Mouse (Mus musculus) ES-Bruce4 (cell line): ENCODE data around the gene Skint8.

Source experiments
- CTCF ChIP-seq: IDR thresholded peaks from one replicate; pipeline ENCODE4 v1.8.1; 2011; ENCODE audit warnings: low read depth, low read length
- POLR2A ChIP-seq: IDR thresholded peaks from one replicate; pipeline ENCODE4 v1.8.1; 2011; ENCODE audit warnings: low read length; ENCODE audit not compliant: insufficient read depth

DNA sequence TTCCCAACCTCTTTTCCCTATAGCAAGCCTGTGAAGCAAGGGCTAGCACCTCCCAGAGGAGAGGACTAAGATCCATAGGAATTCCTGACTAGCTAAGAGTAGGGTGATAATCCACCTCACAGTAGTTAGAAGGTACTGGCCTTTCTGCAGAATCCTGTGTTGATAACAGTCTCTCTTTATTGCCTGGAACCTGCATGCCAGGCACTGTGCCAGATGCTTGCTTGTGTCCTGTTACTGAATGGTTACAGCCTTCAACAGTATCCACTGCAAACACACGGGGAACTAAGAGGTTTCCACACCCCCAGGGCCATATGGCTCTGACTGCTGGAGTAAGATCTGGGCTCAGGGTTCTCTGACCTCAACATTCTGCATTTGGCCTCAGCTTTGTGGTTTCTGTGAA lies 21.4 kb upstream of the Skint8 start:
- no peak for TF ChIP-seq POLR2A
- no peak for TF ChIP-seq CTCF
